Mouse (Mus musculus): ENCODE results near the gene Tmem26. TPM values are rescaled to one million over a fixed set of nuclear protein-coding genes. Genes with fewer than 3 reads are reported as not detected.

The Tmem26 gene
- total and polyA plus RNA-seq, 3 experiments: 0.11 TPM; not detected in 2

DNA sequence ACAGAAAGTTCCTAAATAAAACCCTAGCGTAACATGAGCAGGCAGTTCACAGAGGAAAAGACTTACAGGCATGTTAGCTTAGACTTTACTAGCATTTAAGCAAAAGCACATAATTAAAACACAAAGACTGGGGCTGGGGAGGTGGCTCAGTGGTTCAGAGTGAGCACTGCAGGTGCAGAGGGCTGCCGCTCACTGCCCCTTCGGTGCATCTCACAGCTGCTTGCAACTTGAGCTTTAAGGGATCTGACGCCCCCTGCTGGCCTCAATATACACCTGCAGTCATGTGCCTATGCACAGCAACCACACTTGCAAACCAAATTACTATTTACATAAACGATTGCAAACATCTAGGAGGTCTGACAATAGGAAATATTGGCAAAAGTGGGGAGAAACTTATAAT, 87.5 kb downstream of the Tmem26 start:
- no peak for TF ChIP-seq TAL1 (conservative IDR thresholded peaks at IDR 0.05; ENCODE audit: low read depth, low read length)
- Histone ChIP-seq H3K9me3 (replicated peaks) (peaks cover 21% of the 10 kb centered on the region), H3K36me3 (replicated peaks) (no peaks in the 10 kb centered on the region), H3K4me1 (ENCODE audit: insufficient read depth, low read depth, low read length) (no peaks in the 10 kb centered on the region), H3K4me3 (ENCODE audit: low read depth, low read length) (no peak overlapping the region), H3K27me3 (ENCODE audit: insufficient read depth, low read length) (no peaks in the 10 kb centered on the region)
- ATAC-seq (ENCODE audit: extremely low read depth, insufficient number of reproducible peaks, low FRiP score, poor library complexity, severe bottlenecking): no peak
- DNase-seq (ENCODE audit: low spot score): no peak

DNA sequence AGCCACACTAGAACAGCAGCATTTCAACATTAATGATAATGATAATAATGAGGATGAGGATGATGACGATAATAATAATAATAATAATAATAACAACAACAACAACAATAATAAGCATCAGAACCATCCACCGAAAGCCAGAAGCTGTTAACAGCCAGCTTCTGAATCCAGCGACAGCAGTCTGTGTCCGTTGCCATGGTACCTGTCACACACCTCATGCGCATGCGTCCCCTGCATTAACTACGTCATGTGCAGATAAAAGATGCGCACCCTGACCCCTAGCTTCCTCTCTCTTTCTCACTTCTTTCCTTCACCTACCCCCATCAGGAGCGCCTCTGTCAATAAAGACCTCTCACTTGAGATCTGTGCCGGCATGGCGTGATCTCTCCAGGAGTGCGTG, 89.3 kb downstream of the Tmem26 start:
- DNase-seq (ENCODE audit: low spot score): no peak
- Histone ChIP-seq H3K27me3 (ENCODE audit: insufficient read depth, low read length) (no peaks in the 10 kb centered on the region), H3K4me1 (ENCODE audit: insufficient read depth, low read depth, low read length) (no peaks in the 10 kb centered on the region), H3K36me3 (replicated peaks) (no peaks in the 10 kb centered on the region), H3K9me3 (replicated peaks) (peaks cover 21% of the 10 kb centered on the region), H3K4me3 (ENCODE audit: low read depth, low read length) (no peak overlapping the region)
- ATAC-seq (ENCODE audit: extremely low read depth, insufficient number of reproducible peaks, low FRiP score, poor library complexity, severe bottlenecking): no peak
- no peak for TF ChIP-seq GATA2 (IDR thresholded peaks at IDR 0.05; ENCODE audit: borderline replicate concordance, low read depth, low read length)
- no peak for TF ChIP-seq CTCF (IDR thresholded peaks at IDR 0.05; ENCODE audit: low read depth, low read length)
- no peak for TF ChIP-seq POLR2AphosphoS5 (IDR thresholded peaks at IDR 0.05; ENCODE audit: insufficient replicate concordance, low read depth, low read length)
- no peak for TF ChIP-seq TAL1 (conservative IDR thresholded peaks at IDR 0.05; ENCODE audit: low read depth, low read length)
- TF ChIP-seq GATA1 (IDR thresholded peaks at IDR 0.05; ENCODE audit: borderline replicate concordance, low read length): no peak

DNA sequence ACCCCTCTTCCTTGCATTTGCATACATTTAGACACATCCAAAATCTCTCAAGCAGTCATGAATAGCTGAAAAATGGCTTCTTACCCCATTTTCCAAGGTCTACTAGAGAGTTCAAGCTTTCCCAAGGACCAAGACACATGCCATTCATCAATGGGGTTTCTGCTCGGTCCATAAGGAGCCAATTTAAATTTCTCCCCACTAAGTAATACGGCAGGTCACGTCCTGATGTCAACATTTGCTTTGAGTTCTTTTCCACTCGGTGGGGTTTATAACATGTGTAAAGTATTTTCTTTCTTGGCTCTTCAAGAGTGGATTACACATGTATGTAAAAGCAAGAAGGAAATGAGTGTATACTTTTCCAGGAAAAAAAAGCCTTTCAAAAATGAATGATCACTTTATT, 93.8 kb downstream of the Tmem26 start:
- Histone ChIP-seq H3K9me3 (replicated peaks) (peaks cover 15% of the 10 kb centered on the region), H3K4me3 (ENCODE audit: low read depth, low read length) (no peak overlapping the region), H3K27me3 (ENCODE audit: insufficient read depth, low read length) (no peaks in the 10 kb centered on the region), H3K36me3 (replicated peaks) (no peaks in the 10 kb centered on the region), H3K4me1 (ENCODE audit: insufficient read depth, low read depth, low read length) (no peaks in the 10 kb centered on the region)
- no peak for TF ChIP-seq GATA2 (IDR thresholded peaks at IDR 0.05; ENCODE audit: borderline replicate concordance, low read depth, low read length)
- TF ChIP-seq CTCF (IDR thresholded peaks at IDR 0.05; ENCODE audit: low read depth, low read length): no peak
- TF ChIP-seq GATA1 (IDR thresholded peaks at IDR 0.05; ENCODE audit: borderline replicate concordance, low read length): no peak
- no peak for TF ChIP-seq TAL1 (conservative IDR thresholded peaks at IDR 0.05; ENCODE audit: low read depth, low read length)
- TF ChIP-seq POLR2AphosphoS5 (IDR thresholded peaks at IDR 0.05; ENCODE audit: insufficient replicate concordance, low read depth, low read length): no peak
- DNase-seq (ENCODE audit: low spot score): no peak
- ATAC-seq (ENCODE audit: extremely low read depth, insufficient number of reproducible peaks, low FRiP score, poor library complexity, severe bottlenecking): no peak

DNA sequence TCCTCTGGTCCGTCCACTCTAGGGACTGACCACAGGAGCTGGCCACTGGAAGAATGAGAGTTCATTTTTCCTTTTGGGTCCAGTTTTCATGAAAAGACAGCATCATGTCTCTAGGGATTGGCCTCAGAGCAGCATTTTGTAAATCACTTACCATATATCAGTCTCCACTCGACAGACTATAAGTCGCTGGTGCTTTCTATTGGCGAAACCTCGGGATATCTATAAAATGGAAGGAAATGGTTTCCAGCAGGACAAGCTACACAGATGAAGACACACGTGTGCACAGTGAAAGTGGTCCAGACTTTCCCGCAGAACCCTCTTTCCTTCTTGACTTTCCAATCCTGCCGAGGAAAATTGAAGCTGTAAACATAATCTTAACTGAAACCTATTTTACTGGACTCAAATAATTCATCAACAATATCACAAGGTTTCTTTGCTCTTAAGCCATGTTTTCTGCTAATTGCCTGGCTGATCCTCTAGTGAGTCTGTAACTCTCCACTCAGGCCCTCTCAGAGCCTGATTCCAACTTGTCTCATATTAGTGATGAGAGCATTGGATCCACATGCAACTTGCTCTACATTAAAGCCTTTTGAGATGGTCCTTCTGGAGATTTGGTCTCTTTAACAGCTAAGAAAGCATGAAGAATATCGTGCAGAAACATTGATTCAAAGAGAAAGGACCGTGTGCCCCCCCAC, 94.8 kb downstream of the Tmem26 start:
- no peak overlapping the region for H3K4me3 ChIP-seq (ENCODE audit: low read depth, low read length)
- TF ChIP-seq POLR2AphosphoS5 (IDR thresholded peaks at IDR 0.05; ENCODE audit: insufficient replicate concordance, low read depth, low read length): no peak
- TF ChIP-seq GATA2 (IDR thresholded peaks at IDR 0.05; ENCODE audit: borderline replicate concordance, low read depth, low read length): no peak
- H3K4me1 ChIP-seq (ENCODE audit: insufficient read depth, low read depth, low read length): no peaks in the 10 kb centered on the region
- peaks cover 13% of the 10 kb centered on the region for H3K9me3 ChIP-seq (replicated peaks)
- no peaks in the 10 kb centered on the region for H3K27me3 ChIP-seq (ENCODE audit: insufficient read depth, low read length)
- DNase-seq (ENCODE audit: low spot score) (no peak), ATAC-seq (ENCODE audit: extremely low read depth, insufficient number of reproducible peaks, low FRiP score, poor library complexity, severe bottlenecking) (no peak)
- no peaks in the 10 kb centered on the region for H3K36me3 ChIP-seq (replicated peaks)

DNA sequence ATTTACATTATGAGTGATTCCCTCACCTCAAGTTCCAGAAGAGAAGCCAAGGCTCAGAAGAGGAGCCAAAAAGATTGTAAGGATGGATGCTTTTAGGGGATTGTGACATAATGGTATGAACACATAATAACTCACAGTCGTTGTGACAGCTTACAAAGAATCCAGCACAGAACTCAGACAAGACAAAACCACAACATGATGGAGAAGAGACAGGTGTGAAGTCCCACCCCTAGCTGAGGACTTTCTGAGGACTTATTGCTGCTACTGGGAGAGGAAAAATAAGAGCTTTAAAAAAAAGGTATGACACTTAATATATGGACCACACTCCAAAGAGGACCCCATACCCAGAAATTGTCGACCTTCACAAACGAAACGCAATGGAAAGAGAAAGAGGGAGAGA, 101.1 kb downstream of the Tmem26 start:
- ATAC-seq (ENCODE audit: extremely low read depth, insufficient number of reproducible peaks, low FRiP score, poor library complexity, severe bottlenecking) (no peak), DNase-seq (ENCODE audit: low spot score) (no peak)
- H3K4me1 ChIP-seq (ENCODE audit: insufficient read depth, low read depth, low read length): no peaks in the 10 kb centered on the region
- H3K4me3 ChIP-seq (ENCODE audit: low read depth, low read length): no peak overlapping the region
- H3K27me3 ChIP-seq (ENCODE audit: insufficient read depth, low read length): no peaks in the 10 kb centered on the region
- TF ChIP-seq TAL1 (conservative IDR thresholded peaks at IDR 0.05; ENCODE audit: low read depth, low read length) (no peak), CTCF (IDR thresholded peaks at IDR 0.05; ENCODE audit: low read depth, low read length) (no peak), POLR2AphosphoS5 (IDR thresholded peaks at IDR 0.05; ENCODE audit: insufficient replicate concordance, low read depth, low read length) (no peak), GATA1 (IDR thresholded peaks at IDR 0.05; ENCODE audit: borderline replicate concordance, low read length) (no peak), GATA2 (IDR thresholded peaks at IDR 0.05; ENCODE audit: borderline replicate concordance, low read depth, low read length) (no peak)
- peaks cover 19% of the 10 kb centered on the region for H3K9me3 ChIP-seq (replicated peaks)
- H3K36me3 ChIP-seq (replicated peaks): no peaks in the 10 kb centered on the region

Other genes with a start within 250 kb of the Tmem26 start
- not detected in 2 replicates for gene Cabcoco1, start 181.8 kb upstream of the Tmem26 start, total RNA-seq (2014; fragmentation: Nextera tagmentation)
- not detected in 2 replicates for gene Cabcoco1, start 181.8 kb upstream of the Tmem26 start, total RNA-seq (2017)
- gene Cabcoco1, start 181.8 kb upstream of the Tmem26 start, polyA plus RNA-seq (2012): not detected in 2 replicates